Mouse (Mus musculus): ENCODE measurements around the gene Vps52. TPM values are rescaled to one million over a fixed set of nuclear protein-coding genes. Genes with fewer than 3 reads are reported as not detected.

Vps52 gene
- polyA plus RNA-seq, 1 experiment from 2014 or later, result 46.3 TPM

GRCm38 (mm10) chr17:33930280-33931158 is 25.1 kb upstream of the Vps52 start:
- Histone ChIP-seq H3K4me3 (ENCODE audit: low read length) (peak overlapping the region; percentile 87), H3K4me2 (ENCODE audit: low read depth, low read length) (peak overlapping the region; percentile 98), H3K36me3 (ENCODE audit: control insufficient read depth, insufficient read depth, low read length) (peaks cover 15% of the 10 kb centered on the region; the same call in 1 of the 2 replicates), H3K4me1 (ENCODE audit: control insufficient read depth, insufficient read depth, low read length) (peaks cover 17% of the 10 kb centered on the region), H3K9me3 (ENCODE audit: control insufficient read depth, low read length) (no peaks in the 10 kb centered on the region), H3K9ac (ENCODE audit: low read depth, low read length) (peak overlapping the region; percentile 85), H3K27me3 (replicated peaks; ENCODE audit: control insufficient read depth, insufficient read depth, low read length) (no peaks in the 10 kb centered on the region), H3K27ac (ENCODE audit: low read length) (peak overlapping the region; percentile 99)
- ATAC-seq, result peak; percentile 23
- under 1% methylated on average over 42 of the region's 45 CpGs for WGBS

DNA sequence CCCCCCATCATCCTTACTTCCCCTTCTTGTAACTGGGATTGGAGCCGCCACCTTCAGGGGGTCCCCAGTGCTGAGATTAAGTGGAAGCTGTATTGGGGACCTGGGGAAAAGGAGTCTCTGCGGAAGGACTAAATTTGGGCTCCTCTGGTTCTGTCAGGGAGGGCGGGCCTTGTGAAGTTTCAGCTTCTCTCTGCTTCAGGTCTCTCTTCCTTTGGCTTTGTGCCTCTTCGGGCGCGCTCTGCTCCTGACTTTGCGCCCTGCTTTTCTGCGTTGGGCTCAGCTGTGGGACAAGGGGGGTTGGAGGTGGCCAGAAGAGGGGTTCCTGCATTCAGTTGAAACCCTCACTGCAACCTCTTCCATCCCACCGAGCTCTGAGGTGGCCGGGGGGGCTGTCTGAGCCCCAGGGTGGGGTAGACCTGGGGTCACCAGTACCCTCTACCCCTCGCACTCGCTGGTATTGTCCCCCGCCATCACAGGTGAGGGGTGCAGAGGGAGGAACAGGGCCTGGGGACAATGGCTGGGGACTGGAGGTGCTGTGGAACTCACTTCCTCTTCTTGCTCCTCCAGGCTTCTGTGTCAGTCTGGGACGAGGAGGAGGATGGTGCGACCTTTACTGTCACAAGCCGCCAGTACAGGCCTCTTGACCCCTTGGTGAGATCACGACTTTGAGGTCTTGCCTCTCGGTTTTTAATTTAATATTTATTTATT is 24.3 kb upstream of the Vps52 start:
- Histone ChIP-seq H3K4me3 (ENCODE audit: low read length) (peak overlapping the region; percentile 87), H3K27ac (ENCODE audit: low read length) (no peak overlapping the region), H3K27me3 (replicated peaks; ENCODE audit: control insufficient read depth, insufficient read depth, low read length) (no peaks in the 10 kb centered on the region), H3K9ac (ENCODE audit: low read depth, low read length) (peak overlapping the region; percentile 85), H3K4me2 (ENCODE audit: low read depth, low read length) (peak overlapping the region; percentile 98), H3K9me3 (ENCODE audit: control insufficient read depth, low read length) (no peaks in the 10 kb centered on the region), H3K4me1 (ENCODE audit: control insufficient read depth, insufficient read depth, low read length) (peaks cover 17% of the 10 kb centered on the region), H3K36me3 (ENCODE audit: control insufficient read depth, insufficient read depth, low read length) (peaks cover 8% of the 10 kb centered on the region; the same call in 1 of the 2 replicates)
- 42% methylated on average over 18 of the region's 18 CpGs for WGBS
- ATAC-seq, result no peak

GRCm38 (mm10) chr17:33931947-33932346 is 23.7 kb upstream of the Vps52 start:
- Histone ChIP-seq H3K4me2 (ENCODE audit: low read depth, low read length) (no peak overlapping the region), H3K4me3 (ENCODE audit: low read length) (no peak overlapping the region), H3K9ac (ENCODE audit: low read depth, low read length) (no peak overlapping the region), H3K36me3 (ENCODE audit: control insufficient read depth, insufficient read depth, low read length) (peaks cover 7% of the 10 kb centered on the region; the same call in 1 of the 2 replicates), H3K27me3 (replicated peaks; ENCODE audit: control insufficient read depth, insufficient read depth, low read length) (no peaks in the 10 kb centered on the region), H3K4me1 (ENCODE audit: control insufficient read depth, insufficient read depth, low read length) (peaks cover 17% of the 10 kb centered on the region), H3K9me3 (ENCODE audit: control insufficient read depth, low read length) (no peaks in the 10 kb centered on the region), H3K27ac (ENCODE audit: low read length) (no peak overlapping the region)
- WGBS, result 90% methylated on average over 11 of the region's 11 CpGs
- ATAC-seq, result no peak

DNA sequence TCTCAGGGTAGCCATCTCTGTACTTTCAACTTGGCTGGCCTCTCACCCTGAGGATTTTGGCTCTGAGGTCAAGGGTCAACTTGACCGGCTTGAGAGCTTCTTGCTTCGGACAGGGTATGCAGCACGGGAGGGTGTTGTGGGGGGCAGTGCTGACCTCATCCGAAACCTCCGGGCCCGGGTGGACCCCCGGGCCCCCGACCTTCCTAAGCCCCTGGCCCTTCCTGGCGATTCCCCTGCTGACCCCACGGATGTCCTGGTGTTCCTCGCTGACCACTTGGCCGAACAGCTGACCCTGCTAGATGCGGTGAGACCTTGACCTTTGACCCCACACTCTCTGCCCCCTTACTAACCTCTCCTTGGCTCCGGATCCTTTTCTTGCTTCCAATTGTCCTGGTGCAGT is 23.2 kb upstream of the Vps52 start:
- Histone ChIP-seq H3K27me3 (replicated peaks; ENCODE audit: control insufficient read depth, insufficient read depth, low read length) (no peaks in the 10 kb centered on the region), H3K4me1 (ENCODE audit: control insufficient read depth, insufficient read depth, low read length) (peaks cover 17% of the 10 kb centered on the region), H3K4me3 (ENCODE audit: low read length) (no peak overlapping the region), H3K27ac (ENCODE audit: low read length) (no peak overlapping the region), H3K9ac (ENCODE audit: low read depth, low read length) (no peak overlapping the region), H3K4me2 (ENCODE audit: low read depth, low read length) (no peak overlapping the region), H3K9me3 (ENCODE audit: control insufficient read depth, low read length) (no peaks in the 10 kb centered on the region), H3K36me3 (ENCODE audit: control insufficient read depth, insufficient read depth, low read length) (peaks cover 8% of the 10 kb centered on the region; the same call in 1 of the 2 replicates)
- no peak for ATAC-seq
- 86% methylated on average over 14 of the region's 14 CpGs for WGBS

- Histone ChIP-seq H3K27ac (ENCODE audit: low read length) (no peak overlapping the region), H3K4me2 (ENCODE audit: low read depth, low read length) (no peak overlapping the region), H3K9ac (ENCODE audit: low read depth, low read length) (no peak overlapping the region), H3K4me3 (ENCODE audit: low read length) (no peak overlapping the region), H3K36me3 (ENCODE audit: control insufficient read depth, insufficient read depth, low read length) (peaks cover 11% of the 10 kb centered on the region), H3K9me3 (ENCODE audit: control insufficient read depth, low read length) (no peaks in the 10 kb centered on the region), H3K4me1 (ENCODE audit: control insufficient read depth, insufficient read depth, low read length) (peaks cover 17% of the 10 kb centered on the region), H3K27me3 (replicated peaks; ENCODE audit: control insufficient read depth, insufficient read depth, low read length) (no peaks in the 10 kb centered on the region)
- 92% methylated on average over 15 of the region's 15 CpGs for WGBS
- no peak for ATAC-seq
These were observed 22.6 kb upstream of the Vps52 start for GRCm38 (mm10) chr17:33932970-33933369.

DNA sequence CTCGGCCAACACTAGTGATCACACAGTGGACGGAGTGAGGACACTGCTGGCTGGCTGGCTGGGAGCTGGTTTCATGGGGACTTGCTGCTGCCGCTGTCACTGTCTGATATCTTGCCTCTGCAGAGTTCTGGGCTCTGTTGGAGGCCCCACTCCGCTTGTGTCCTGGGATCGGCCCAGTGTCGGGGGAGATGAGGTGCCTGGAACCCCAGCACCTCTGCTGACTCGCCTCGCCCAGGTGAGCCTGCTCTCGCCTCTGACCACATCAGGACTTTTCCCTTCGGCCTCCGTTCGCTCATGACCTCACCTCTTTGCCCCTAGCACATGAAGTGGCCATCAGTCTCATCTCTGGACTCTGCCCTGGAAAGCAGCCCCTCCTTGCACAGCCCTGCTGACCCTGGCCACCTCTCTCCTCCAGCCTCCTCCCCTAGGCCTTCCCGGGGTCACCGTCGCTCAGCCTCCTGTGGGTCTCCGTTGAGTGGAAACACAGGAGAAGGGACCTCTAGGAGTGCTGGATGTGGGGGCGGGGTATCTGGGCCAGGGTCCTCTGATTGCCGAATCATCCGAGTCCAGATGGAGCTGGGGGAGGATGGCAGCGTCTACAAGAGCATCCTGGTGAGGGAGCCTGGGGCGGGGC is 20.1 kb upstream of the Vps52 start:
- Histone ChIP-seq H3K36me3 (ENCODE audit: control insufficient read depth, insufficient read depth, low read length) (peaks cover 11% of the 10 kb centered on the region), H3K4me1 (ENCODE audit: control insufficient read depth, insufficient read depth, low read length) (peaks cover 19% of the 10 kb centered on the region), H3K27me3 (replicated peaks; ENCODE audit: control insufficient read depth, insufficient read depth, low read length) (no peaks in the 10 kb centered on the region), H3K27ac (ENCODE audit: low read length) (no peak overlapping the region), H3K9me3 (ENCODE audit: control insufficient read depth, low read length) (no peaks in the 10 kb centered on the region), H3K4me2 (ENCODE audit: low read depth, low read length) (no peak overlapping the region), H3K4me3 (ENCODE audit: low read length) (no peak overlapping the region), H3K9ac (ENCODE audit: low read depth, low read length) (no peak overlapping the region)
- ATAC-seq, result no peak
- 91% methylated on average over 21 of the region's 21 CpGs for WGBS

DNA sequence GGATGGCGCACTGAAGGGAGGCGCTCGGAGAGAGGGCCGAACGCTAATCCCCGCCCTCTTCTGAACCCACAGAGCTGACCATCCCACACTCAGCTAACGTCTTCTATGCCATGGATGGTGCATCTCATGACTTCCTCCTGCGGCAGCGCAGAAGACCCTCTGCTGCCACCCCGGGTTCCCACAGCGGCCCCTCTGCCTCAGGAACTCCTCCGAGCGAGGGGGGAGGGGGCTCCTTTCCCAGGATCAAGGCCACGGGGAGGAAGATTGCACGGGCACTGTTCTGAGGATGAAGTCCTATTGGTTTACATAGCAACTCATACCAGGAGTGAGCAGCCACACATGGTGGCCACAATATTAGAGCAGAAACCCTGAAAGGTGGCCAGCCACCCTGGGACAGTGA is 18.6 kb upstream of the Vps52 start:
- Histone ChIP-seq H3K36me3 (ENCODE audit: control insufficient read depth, insufficient read depth, low read length) (peaks cover 11% of the 10 kb centered on the region), H3K27ac (ENCODE audit: low read length) (no peak overlapping the region), H3K27me3 (replicated peaks; ENCODE audit: control insufficient read depth, insufficient read depth, low read length) (no peaks in the 10 kb centered on the region), H3K4me3 (ENCODE audit: low read length) (no peak overlapping the region), H3K9me3 (ENCODE audit: control insufficient read depth, low read length) (no peaks in the 10 kb centered on the region), H3K9ac (ENCODE audit: low read depth, low read length) (no peak overlapping the region), H3K4me2 (ENCODE audit: low read depth, low read length) (no peak overlapping the region), H3K4me1 (ENCODE audit: control insufficient read depth, insufficient read depth, low read length) (peaks cover 19% of the 10 kb centered on the region)
- no peak for ATAC-seq
- 84% methylated on average over 15 of the region's 15 CpGs for WGBS

DNA sequence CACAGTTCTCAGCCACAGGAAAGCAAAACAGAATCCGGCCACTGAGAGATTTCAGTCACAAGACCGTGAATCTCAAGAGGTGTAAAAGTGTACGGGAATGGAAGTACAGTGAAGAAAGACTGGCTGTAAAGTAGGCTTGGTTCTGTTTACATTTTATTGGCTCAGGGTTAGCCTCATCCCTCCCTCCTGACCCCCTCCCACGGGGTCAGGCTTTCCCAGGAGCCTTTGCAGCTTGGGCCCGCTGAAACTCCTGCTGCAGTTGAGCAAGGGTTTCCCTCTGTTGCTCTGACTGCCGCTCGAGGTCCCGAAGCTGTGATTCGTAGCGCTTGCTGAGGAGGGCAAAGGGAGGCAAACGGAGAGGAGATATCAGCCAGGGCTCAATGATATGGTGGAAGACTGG is 16.8 kb upstream of the Vps52 start:
- H3K9ac ChIP-seq (ENCODE audit: low read depth, low read length), result peak overlapping the region; percentile 87; the same call in 1 of the 2 replicates
- H3K4me3 ChIP-seq (ENCODE audit: low read length), result no peak overlapping the region
- no peak overlapping the region for H3K4me2 ChIP-seq (ENCODE audit: low read depth, low read length)
- H3K9me3 ChIP-seq (ENCODE audit: control insufficient read depth, low read length), result no peaks in the 10 kb centered on the region
- 70% methylated on average over 11 of the region's 11 CpGs for WGBS
- peaks cover 19% of the 10 kb centered on the region for H3K4me1 ChIP-seq (ENCODE audit: control insufficient read depth, insufficient read depth, low read length)
- H3K27me3 ChIP-seq (replicated peaks; ENCODE audit: control insufficient read depth, insufficient read depth, low read length), result no peaks in the 10 kb centered on the region
- no peak overlapping the region for H3K27ac ChIP-seq (ENCODE audit: low read length)
- peaks cover 15% of the 10 kb centered on the region for H3K36me3 ChIP-seq (ENCODE audit: control insufficient read depth, insufficient read depth, low read length)
- ATAC-seq, result no peak

DNA sequence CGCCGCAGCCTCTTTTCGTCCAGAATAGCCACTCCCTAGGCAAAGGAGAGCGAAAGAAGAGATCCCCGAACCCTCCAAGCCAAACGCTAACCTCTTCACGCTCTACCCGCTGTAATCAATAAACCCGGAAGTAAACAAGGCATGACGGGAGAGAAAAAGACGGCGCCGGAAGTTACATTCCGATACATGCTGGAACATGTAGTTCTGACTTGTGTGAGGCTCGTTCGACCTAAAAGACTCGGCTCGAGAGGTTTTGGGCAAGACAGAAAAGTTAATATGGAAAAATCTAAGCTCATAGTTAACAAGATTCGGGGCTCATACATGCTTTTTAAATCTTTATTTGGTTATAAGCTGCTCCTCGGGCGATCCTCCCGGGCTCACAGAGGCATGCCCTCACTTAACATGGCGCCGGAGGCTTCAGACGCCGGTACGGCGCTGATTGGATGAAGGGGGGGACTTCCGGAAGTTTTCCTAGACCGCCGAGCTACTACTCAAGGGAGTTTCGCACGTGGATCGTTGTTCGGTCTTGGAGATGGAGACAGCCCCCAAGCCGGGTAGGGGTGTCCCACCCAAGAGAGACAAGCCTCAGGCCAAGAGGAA is 15.3 kb upstream of the Vps52 start, which contains the start of the genes Pfdn6 and Wdr46:
Gene Pfdn6, minus strand, starts transcription at position 138 of the 600 bp plus-strand sequence.
Gene Wdr46, plus strand, starts transcription at position 455 of the 600 bp plus-strand sequence.
- Histone ChIP-seq H3K27ac (ENCODE audit: low read length) (no peak within 1 kb of the TSS; the same call in 1 of the 2 replicates), H3K36me3 (ENCODE audit: control insufficient read depth, insufficient read depth, low read length) (peaks cover 21% of the 10 kb centered on the region)
- under 1% methylated on average over 36 of the region's 36 CpGs for WGBS

More for the DNA sequence above, 15.3 kb upstream of the Vps52 start, which contains the start of the genes Pfdn6 and Wdr46:
- ATAC-seq, result peak; percentile 93
- H3K4me1 ChIP-seq (ENCODE audit: control insufficient read depth, insufficient read depth, low read length), result peaks cover 19% of the 10 kb centered on the region
- peak within 1 kb of the TSS; percentile 87 for H3K9ac ChIP-seq (ENCODE audit: low read depth, low read length)
- H3K9me3 ChIP-seq (ENCODE audit: control insufficient read depth, low read length), result no peaks in the 10 kb centered on the region
- peak within 1 kb of the TSS; percentile 92 for H3K4me2 ChIP-seq (ENCODE audit: low read depth, low read length)
- peak within 1 kb of the TSS; percentile 85 for H3K4me3 ChIP-seq (ENCODE audit: low read length)
- no peaks in the 10 kb centered on the region for H3K27me3 ChIP-seq (replicated peaks; ENCODE audit: control insufficient read depth, insufficient read depth, low read length)

Measured in intestine, embryonic 16.5 days (tissue).